Mouse (Mus musculus) E14TG2a.4 (cell line): ENCODE results near the gene Sh3pxd2b.

ENCODE experiments used
- H3K27me3 ChIP-seq: 2 replicates; pipeline ENCODE4 v1.6.1; 2014; ENCODE audit warnings: low read length, control low read depth; ENCODE audit not compliant: insufficient read depth
- H3K36me3 ChIP-seq: 2 replicates; pipeline ENCODE4 v1.6.1; 2014; ENCODE audit warnings: low read length, control low read depth; ENCODE audit not compliant: insufficient read depth
- H3K4me1 ChIP-seq: replicated peaks from 2 replicates; pipeline ENCODE4 v1.6.1; 2014; ENCODE audit warnings: low read depth, low read length, control low read depth
- H3K4me3 ChIP-seq: replicated peaks from 2 replicates; pipeline ENCODE4 v1.5.1; 2014; ENCODE audit warnings: mild to moderate bottlenecking, low read length
- H3K9me3 ChIP-seq: 2 replicates; pipeline ENCODE4 v1.6.1; 2014; ENCODE audit warnings: low read length, control low read depth
- CTCF ChIP-seq: conservative IDR thresholded peaks from 2 replicates; pipeline ENCODE4 v1.5.1; 2014; ENCODE audit warnings: low read length
- NANOG ChIP-seq: IDR thresholded peaks from 2 replicates; pipeline ENCODE4 v1.6.1; 2014; ENCODE audit warnings: borderline replicate concordance, low read length, mixed read lengths
- POU5F1 ChIP-seq: IDR thresholded peaks from 2 replicates; pipeline ENCODE4 v1.6.1; 2014; ENCODE audit warnings: low read length, borderline replicate concordance

Gene Sh3pxd2b

DNA sequence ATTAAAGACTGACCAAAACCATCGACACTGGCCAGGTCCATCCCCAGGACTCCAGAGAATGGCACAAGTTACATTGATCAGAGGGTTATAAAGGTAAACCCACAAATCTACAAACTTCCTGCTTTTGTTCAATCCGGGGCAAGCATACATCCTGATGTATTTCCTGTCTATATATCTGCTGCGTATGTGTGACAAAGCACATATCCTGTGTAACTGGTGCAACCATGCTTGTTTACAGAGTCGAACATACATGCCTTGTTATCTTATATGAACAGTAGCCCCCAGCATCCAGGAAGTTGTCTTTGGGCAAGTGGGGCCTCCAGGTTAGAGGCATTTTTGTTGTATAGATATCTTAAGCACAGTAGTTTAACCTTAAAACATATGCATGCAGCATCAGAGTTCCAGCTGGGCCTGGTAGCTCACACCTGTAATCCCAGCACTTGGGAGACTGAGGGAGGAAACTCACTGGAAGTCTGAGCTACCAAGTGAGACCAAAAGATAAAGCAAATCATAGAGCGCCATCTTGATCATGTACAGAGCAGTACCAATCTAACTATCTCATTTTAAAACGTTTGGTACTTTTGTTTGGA is 98.1 kb downstream of the Sh3pxd2b start:
- H3K4me3 ChIP-seq: no peak overlapping the region
- no peaks in the 10 kb centered on the region for H3K36me3 ChIP-seq
- H3K9me3 ChIP-seq: no peaks in the 10 kb centered on the region
- H3K4me1 ChIP-seq: 0 out of 2 replicates have a peak, but pooled peaks cover 3% of the 10 kb centered on the region
- no peaks in the 10 kb centered on the region for H3K27me3 ChIP-seq
- TF ChIP-seq NANOG (no peak), POU5F1 (no peak), CTCF (no peak)

DNA sequence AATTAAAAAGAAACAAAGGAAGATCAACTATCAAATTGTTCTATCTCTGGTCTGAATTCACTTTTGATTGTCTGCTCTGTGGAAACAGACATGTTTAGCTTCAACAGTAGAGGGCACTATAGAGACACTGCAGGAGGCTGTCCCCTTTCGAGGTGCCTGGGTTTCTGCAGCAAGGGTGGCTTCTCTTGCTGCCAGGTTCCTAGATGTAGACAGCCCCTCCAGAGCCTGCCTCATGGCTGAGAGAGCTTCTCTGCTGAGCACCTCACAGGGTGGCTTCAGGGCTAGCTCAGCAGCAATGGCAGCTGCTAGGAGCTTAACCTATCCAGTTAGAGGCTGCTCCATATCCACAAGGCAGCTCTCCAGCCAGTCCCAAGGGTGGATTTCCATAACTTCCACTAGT is 102.6 kb downstream of the Sh3pxd2b start:
- TF ChIP-seq POU5F1: no peak
- TF ChIP-seq NANOG: no peak
- peak; percentile 72 for TF ChIP-seq CTCF
- Histone ChIP-seq H3K9me3 (no peaks in the 10 kb centered on the region), H3K4me1 (peaks cover 6% of the 10 kb centered on the region), H3K27me3 (peaks cover 14% of the 10 kb centered on the region), H3K36me3 (no peaks in the 10 kb centered on the region), H3K4me3 (no peak overlapping the region)

DNA sequence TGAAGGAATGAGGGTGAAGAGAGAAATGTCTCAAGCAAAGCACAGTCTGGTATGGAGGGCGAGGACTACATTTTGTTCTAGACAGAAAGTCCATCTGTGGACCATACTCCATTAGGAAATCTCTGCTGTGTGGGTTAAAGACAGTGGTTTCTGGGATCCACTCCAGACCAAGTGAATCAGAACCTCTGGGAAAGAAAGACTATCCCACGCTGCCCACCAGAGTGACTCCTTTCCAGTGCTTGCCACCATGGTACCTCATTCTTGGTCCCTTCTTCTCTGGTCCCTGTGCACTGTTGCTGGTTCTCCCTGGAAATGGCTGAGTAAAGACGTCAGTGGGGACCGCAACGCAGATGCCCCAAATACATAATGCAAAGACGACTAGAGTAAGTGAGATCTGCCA is 103.7 kb downstream of the Sh3pxd2b start:
- Histone ChIP-seq H3K4me3 (no peak overlapping the region), H3K27me3 (peaks cover 23% of the 10 kb centered on the region), H3K9me3 (no peaks in the 10 kb centered on the region), H3K4me1 (peaks cover 11% of the 10 kb centered on the region), H3K36me3 (no peaks in the 10 kb centered on the region)
- TF ChIP-seq CTCF (no peak), NANOG (no peak), POU5F1 (no peak)

DNA sequence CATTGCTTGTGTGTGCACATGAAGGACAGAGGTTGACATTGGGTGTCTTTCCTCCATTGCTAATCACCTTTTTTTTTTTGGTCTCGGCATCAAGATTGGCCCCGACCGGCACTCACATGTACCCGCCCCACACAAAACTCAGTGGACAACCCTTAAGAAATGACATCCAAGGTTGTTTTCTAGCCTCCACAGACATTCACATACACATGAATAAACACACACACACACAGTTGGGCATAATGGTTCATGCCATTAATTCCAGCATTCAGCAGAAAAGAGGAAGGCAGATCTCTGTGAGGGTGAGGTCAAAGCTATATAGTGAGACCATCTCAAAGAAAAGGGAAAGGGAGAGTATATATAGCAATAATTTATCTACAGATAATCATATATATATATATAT is 105.1 kb downstream of the Sh3pxd2b start:
- no peaks in the 10 kb centered on the region for H3K9me3 ChIP-seq
- TF ChIP-seq NANOG (no peak), POU5F1 (no peak), CTCF (no peak)
- peaks cover 16% of the 10 kb centered on the region for H3K4me1 ChIP-seq

DNA sequence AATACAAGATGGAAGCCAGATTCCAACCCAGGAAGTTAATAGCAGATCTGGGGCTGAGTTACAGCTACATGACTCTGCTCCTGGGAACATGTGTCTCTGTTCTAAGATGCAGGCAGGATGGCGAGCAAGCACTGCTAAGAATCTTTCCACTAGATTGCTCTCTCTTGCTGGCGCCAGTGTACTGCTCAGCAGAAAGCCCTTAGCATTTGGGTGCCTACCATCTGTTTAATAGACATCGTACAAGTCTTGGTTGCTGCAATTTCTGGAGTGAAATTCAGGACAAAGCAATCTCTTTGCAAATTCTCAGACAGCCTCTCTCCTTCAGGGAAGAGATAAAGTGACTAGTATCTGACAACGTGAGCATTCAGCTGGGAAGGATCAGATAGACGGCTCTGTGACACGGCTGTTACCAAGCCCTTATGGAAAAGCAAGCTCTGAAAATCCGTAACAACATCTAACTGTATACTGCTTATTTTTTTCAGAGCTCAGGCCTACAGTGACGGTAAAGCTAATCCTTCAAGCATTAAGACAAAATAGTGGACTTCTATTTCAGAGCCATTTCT is 105.8 kb downstream of the Sh3pxd2b start:
- no peak overlapping the region for H3K4me3 ChIP-seq
- no peaks in the 10 kb centered on the region for H3K36me3 ChIP-seq
- H3K4me1 ChIP-seq: peaks cover 16% of the 10 kb centered on the region
- TF ChIP-seq CTCF: no peak
- TF ChIP-seq POU5F1: no peak
- no peak for TF ChIP-seq NANOG
- peaks cover 29% of the 10 kb centered on the region for H3K27me3 ChIP-seq
- no peaks in the 10 kb centered on the region for H3K9me3 ChIP-seq

More for the DNA sequence above, 105.1 kb downstream of the Sh3pxd2b start:
- H3K4me3 ChIP-seq: no peak overlapping the region
- H3K36me3 ChIP-seq: no peaks in the 10 kb centered on the region
- peaks cover 29% of the 10 kb centered on the region for H3K27me3 ChIP-seq

DNA sequence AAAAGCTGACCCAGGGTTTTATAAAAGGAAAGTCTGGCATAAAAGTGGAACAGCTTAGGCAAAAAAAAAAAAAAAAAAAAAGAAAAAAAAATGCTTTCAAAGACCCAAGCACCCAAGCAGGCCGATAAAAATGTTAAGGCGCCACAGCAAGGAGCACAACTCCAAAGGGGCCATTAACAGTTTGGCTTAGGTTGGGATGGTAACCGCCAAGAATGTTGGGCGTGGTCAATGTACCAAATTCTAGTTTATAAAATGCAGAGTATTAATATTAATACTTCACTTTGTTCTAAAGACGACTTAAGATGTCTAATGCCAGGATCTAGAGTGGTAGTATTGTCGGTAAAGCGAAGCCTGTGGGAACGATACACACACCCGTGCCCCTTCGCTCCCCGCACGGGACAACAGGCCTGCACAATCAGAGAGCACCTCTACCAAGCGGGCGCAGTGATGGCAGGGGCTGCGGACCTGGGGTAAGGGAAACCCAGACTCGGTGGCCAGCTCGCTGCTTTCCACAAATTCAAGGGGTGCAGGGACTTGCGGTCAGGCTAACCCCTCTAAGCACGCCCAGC is 106.7 kb downstream of the Sh3pxd2b start:
- H3K27me3 ChIP-seq: peaks cover 29% of the 10 kb centered on the region
- TF ChIP-seq NANOG (no peak), POU5F1 (no peak), CTCF (no peak)
- H3K4me3 ChIP-seq: peak overlapping the region; percentile 94
- no peaks in the 10 kb centered on the region for H3K36me3 ChIP-seq
- H3K9me3 ChIP-seq: no peaks in the 10 kb centered on the region
- peaks cover 16% of the 10 kb centered on the region for H3K4me1 ChIP-seq

DNA sequence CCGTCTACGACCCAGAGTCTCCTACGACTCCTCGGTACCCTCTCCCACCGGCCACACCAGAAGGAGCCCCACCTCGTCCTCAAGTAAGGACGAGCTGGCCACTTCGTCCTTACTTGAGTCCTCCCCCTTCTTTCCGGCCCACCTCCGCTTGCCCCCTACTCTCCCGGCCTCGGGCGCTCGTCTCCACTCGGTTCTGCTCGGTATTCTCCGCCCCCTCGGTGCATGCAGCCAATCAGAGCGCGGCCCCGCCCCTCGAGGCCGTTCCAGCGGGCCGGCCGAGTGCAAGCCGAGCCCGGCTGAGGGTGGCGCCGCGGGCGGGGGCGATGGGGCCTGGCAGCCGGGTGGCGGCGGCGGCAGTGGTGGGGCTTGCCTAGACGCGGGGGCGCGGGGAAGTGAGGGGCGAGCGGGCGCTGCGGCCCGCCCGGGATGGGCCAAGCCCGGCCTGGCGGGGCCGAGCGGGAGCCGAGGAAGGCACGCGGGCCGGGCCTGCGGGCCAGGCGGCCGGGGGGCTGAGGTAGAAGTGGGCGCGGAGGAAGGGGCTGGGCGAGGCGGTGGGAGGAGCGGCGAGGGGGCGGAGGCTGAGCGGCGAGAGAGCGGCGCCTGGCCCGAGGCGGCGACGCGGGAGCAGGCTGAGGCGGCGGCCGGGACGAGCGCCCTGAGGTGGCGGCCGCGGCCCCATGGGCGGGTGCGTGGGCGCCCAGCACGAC is 107.3 kb downstream of the Sh3pxd2b start, which contains the start of gene Ubtd2:
Gene Ubtd2 (plus strand): TSS at position 571 of the 707 bp plus-strand sequence.
- no peaks in the 10 kb centered on the region for H3K36me3 ChIP-seq
- TF ChIP-seq NANOG: no peak
- no peak for TF ChIP-seq CTCF
- no peak for TF ChIP-seq POU5F1
- peak within 1 kb of the TSS; percentile 94 for H3K4me3 ChIP-seq

DNA sequence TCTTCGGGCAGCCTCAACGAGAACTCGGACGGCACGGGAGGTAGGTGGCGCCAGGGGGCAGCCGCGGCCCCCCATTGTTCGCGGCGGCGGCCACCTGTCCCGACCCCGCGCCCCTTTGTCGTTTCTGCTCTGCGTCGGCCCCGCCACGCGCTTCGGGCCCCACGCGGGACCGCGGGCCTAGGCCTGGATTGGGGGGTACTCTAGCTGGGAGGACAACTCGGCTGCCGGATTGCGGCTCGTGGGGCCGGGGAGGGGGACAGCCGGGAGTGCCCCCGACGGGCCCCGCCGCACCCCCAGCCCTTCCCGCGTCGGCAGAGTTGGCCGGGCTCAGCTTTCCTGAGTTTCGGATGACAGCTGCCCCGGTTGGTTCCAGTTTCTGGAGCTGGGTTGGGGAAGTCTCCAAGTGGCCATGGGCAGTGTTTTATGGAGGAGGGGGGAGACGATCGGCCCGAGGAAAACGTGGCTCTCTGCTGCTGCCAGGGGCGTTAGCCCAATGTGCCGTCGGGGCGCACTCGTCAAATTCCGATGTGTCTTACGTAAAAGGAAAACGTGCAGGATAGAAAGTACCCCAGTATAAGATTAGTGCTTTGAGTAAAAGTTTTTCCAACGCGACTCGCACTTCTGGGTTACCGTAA is 108.0 kb downstream of the Sh3pxd2b start:
- Histone ChIP-seq H3K27me3 (peaks cover 29% of the 10 kb centered on the region), H3K36me3 (no peaks in the 10 kb centered on the region), H3K4me3 (peak overlapping the region; percentile 94), H3K4me1 (peaks cover 16% of the 10 kb centered on the region), H3K9me3 (no peaks in the 10 kb centered on the region)
- TF ChIP-seq CTCF: no peak
- TF ChIP-seq POU5F1: no peak
- TF ChIP-seq NANOG: no peak

More for the DNA sequence above, 107.3 kb downstream of the Sh3pxd2b start, which contains the start of gene Ubtd2:
- Histone ChIP-seq H3K9me3 (no peaks in the 10 kb centered on the region), H3K27me3 (peaks cover 29% of the 10 kb centered on the region), H3K4me1 (peaks cover 16% of the 10 kb centered on the region)
